Mouse (Mus musculus) embryonic fibroblast, embryonic 13.5 days (primary cell): ENCODE data around the gene Idh1.

ENCODE experiments used
- CTCF ChIP-seq: IDR thresholded peaks from 2 replicates; pipeline ENCODE4 v1.5.1; 2011; ENCODE audit warnings: mild to moderate bottlenecking, control low read depth, low read length, moderate library complexity, borderline replicate concordance; ENCODE audit not compliant: insufficient read depth
- POLR2A ChIP-seq: IDR thresholded peaks from 2 replicates; pipeline ENCODE4 v1.6.1; 2011; ENCODE audit warnings: low read depth, mild to moderate bottlenecking, control low read depth, low read length, moderate library complexity

DNA sequence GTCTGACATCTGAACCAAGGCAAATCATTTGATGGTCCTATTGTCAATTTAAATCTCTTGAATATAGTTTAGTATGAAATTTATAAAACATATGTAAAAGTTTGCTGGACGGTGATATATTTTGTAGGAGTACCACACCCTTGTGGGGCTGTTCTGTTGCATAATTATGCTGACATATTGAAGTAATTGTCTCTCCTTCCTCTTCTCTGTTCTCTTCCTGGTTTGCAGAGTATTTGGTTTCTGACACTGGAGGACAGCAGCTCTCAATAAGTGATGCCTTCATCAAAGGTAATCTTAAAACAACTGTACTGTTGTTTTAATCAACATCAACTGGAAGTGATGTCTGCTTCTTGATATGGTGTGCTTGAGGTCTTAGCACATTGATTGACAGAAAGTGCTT is 44.3 kb upstream of the Idh1 start:
- TF ChIP-seq CTCF, result no peak
- TF ChIP-seq POLR2A, result no peak
